Mouse (Mus musculus) liver, postnatal 0 days (tissue): ENCODE measurements around the gene Taf1d. TPM values are rescaled to one million over a fixed set of nuclear protein-coding genes. Genes with fewer than 3 reads are reported as not detected.
"Not testable (repeated sequence)": the region's sequence is repeated elsewhere in the genome, so short reads cannot be mapped to it uniquely, and the experiment has no call there.

Experiments used
- ATAC-seq: fragments of 200-750 bp; cut with Nextera tagmentation; 2 replicates; pipeline ENCODE4 v1.8.0; 2017; ENCODE audit warnings: mild to moderate bottlenecking, moderate library complexity
- DNase-seq: peaks from one replicate; pipeline ENCODE4 v3.0.0-alpha.2; 2016
- H3K27ac ChIP-seq: fragments of 300-500 bp; sonication (generic); 2 replicates; pipeline ENCODE4 v1.5.1; 2014; ENCODE audit warnings: antibody characterized with exemption, moderate library complexity, mild to moderate bottlenecking, low read depth
- H3K27me3 ChIP-seq: fragments of 300-500 bp; sonication (generic); 2 replicates; pipeline ENCODE4 v1.6.1; 2014; ENCODE audit warnings: low read length, control low read depth, mixed read lengths; ENCODE audit not compliant: insufficient read depth
- H3K36me3 ChIP-seq: fragments of 300-500 bp; sonication (generic); replicated peaks from 2 replicates; pipeline ENCODE4 v1.6.1; 2014; ENCODE audit warnings: mild to moderate bottlenecking, control low read depth, low read length, moderate library complexity, mixed read lengths; ENCODE audit not compliant: insufficient read depth
- H3K4me1 ChIP-seq: fragments of 300-500 bp; sonication (generic); 2 replicates; pipeline ENCODE4 v1.6.1; 2014; ENCODE audit warnings: antibody characterized with exemption, mild to moderate bottlenecking, control low read depth; ENCODE audit not compliant: insufficient read depth
- H3K4me2 ChIP-seq: fragments of 300-500 bp; sonication (generic); 2 replicates; pipeline ENCODE4 v1.6.1; 2014; ENCODE audit warnings: low read depth, mild to moderate bottlenecking, low read length, moderate library complexity, mixed read lengths
- H3K4me3 ChIP-seq: fragments of 300-500 bp; sonication (generic); 2 replicates; pipeline ENCODE4 v1.5.1; 2014; ENCODE audit warnings: low read depth, low read length
- H3K9ac ChIP-seq: fragments of 300-500 bp; sonication (generic); replicated peaks from 2 replicates; pipeline ENCODE4 v1.6.1; 2014; ENCODE audit warnings: mild to moderate bottlenecking, moderate library complexity
- H3K9me3 ChIP-seq: fragments of 300-500 bp; sonication (generic); 2 replicates; pipeline ENCODE4 v1.6.1; 2016; ENCODE audit warnings: mild to moderate bottlenecking, control low read depth, low read length, mixed read lengths
- CTCF ChIP-seq: sonication (generic); IDR thresholded peaks from 2 replicates; pipeline ENCODE4 v1.5.1; 2016; ENCODE audit warnings: antibody characterized with exemption, low read depth
- EP300 ChIP-seq: IDR thresholded peaks from 2 replicates; pipeline ENCODE4 v1.6.1; 2016; ENCODE audit warnings: antibody characterized with exemption, low read depth, mild to moderate bottlenecking
- WGBS: fragments of 180-500 bp; shearing (Covaris S2); extraction: QIAGEN DNeasy Blood & Tissue Kit; methylation state at CpG from one replicate; pipeline ENCODE4 v1.1.7; 2014; ENCODE audit not compliant: insufficient replicate concordance; 5-methylcytosine and 5-hydroxymethylcytosine counted together
- polyA plus RNA-seq: library from polyadenylated mRNA; unstranded; fragments of >200 nt; fragmentation: Nextera tagmentation; extraction: Ambion mirVana; gene quantifications from 2 replicates; pipeline ENCODE4 v1.2.1, GENCODE M21; 2015

Gene Taf1d
- polyA plus RNA-seq, 1 experiment from 2014 or later: 31.1 TPM

DNA sequence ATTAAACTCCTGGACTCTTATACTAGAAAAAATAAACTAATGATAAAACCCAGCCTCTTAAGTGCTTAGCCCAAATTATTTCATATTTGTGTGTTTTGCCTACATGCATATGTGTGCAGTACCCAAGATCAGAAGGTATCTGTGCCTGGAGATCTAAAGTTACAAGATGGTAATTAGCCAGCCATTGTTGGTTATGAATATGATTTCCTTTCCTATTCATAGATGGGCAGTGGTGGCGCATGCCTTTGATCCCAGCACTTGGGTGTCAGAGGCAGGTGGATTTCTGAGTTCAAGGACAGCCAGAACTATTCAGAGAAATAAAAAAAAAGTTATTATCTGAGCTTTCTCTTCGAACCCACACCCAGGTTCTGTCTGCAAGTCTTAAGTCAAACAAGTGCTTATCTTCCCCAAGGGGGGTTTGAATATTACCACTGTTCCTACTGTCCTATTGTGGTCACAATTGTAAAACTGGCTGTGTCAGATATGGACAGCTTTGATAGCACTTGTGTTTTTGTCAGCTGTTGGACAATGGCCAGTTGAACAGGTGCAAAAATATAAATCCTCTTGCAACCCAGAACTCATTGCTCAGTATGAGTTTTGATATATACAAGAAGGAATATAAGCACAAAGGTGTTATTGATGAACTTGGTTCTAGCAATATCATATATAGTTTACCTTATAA lies 6.2 kb downstream of the Taf1d start:
- peaks cover 12% of the 10 kb centered on the region for H3K4me1 ChIP-seq
- WGBS: 65% methylated on average over 2 of the region's 2 CpGs
- TF ChIP-seq CTCF (no peak), EP300 (no peak; the same call in 1 of the 2 replicates)
- H3K9ac ChIP-seq: no peak overlapping the region
- peaks cover 72% of the 10 kb centered on the region for H3K36me3 ChIP-seq
- H3K4me3 ChIP-seq: no peak overlapping the region
- no peaks in the 10 kb centered on the region for H3K27me3 ChIP-seq
- H3K4me2 ChIP-seq: no peak overlapping the region
- H3K9me3 ChIP-seq: no peaks in the 10 kb centered on the region
- no peak overlapping the region for H3K27ac ChIP-seq
- DNase-seq (no peak), ATAC-seq (peak; percentile 29; the same call in 1 of the 2 replicates)

DNA sequence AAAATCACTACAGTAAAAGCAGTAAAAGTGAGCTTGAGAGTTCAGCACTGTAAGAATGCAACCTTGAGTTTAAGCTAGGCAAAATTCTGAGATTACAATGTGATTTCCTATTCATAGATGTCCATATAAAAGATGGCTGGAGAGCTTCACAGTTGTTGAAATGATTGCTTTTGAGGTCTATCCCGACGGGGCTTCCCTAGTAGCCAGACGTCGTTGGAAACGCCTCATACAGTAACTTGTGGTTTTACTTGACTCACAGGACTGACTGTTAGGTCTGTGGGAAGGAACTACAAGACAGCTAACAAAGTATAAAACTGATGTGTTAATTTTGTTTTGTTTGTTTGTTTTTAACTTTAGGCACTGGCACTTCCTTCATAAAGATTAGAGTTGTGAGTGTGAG lies 7.6 kb downstream of the Taf1d start:
- Histone ChIP-seq H3K4me2 (no peak overlapping the region), H3K9ac (no peak overlapping the region), H3K4me3 (no peak overlapping the region), H3K27me3 (no peaks in the 10 kb centered on the region), H3K4me1 (peaks cover 6% of the 10 kb centered on the region; the same call in 1 of the 2 replicates), H3K36me3 (peaks cover 77% of the 10 kb centered on the region), H3K27ac (no peak overlapping the region), H3K9me3 (no peaks in the 10 kb centered on the region)
- no peak for DNase-seq
- TF ChIP-seq EP300: no peak
- TF ChIP-seq CTCF: no peak
- no peak for ATAC-seq
- WGBS: 75% methylated on average over 5 of the region's 5 CpGs

DNA sequence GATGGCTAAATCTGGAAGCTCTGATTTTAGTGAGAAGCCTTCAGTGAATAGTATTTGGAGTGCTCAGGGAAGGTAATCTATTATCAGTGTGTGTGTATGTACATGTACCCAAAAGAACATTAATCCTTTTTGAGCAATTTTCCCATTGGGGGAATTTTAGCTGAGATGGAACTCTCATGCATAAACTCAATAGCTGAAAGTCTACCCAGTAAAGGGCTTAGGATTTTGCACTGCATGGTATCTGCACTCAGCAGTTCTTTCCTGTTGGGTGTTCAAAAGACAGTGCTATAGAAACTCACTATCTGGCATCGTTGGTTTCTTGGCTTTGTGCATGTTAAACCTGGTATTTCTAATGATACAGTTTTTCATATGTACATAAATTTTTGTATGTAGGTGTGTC lies 8.6 kb downstream of the Taf1d start:
- H3K36me3 ChIP-seq: peaks cover 68% of the 10 kb centered on the region
- no peaks in the 10 kb centered on the region for H3K4me1 ChIP-seq
- ATAC-seq (no peak), DNase-seq (no peak)
- H3K4me2 ChIP-seq: no peak overlapping the region
- H3K4me3 ChIP-seq: no peak overlapping the region
- WGBS: 82% methylated on average over 1 of the region's 1 CpGs
- H3K9me3 ChIP-seq: no peaks in the 10 kb centered on the region
- no peak overlapping the region for H3K27ac ChIP-seq
- H3K9ac ChIP-seq: no peak overlapping the region
- TF ChIP-seq CTCF (no peak), EP300 (no peak)
- no peaks in the 10 kb centered on the region for H3K27me3 ChIP-seq

DNA sequence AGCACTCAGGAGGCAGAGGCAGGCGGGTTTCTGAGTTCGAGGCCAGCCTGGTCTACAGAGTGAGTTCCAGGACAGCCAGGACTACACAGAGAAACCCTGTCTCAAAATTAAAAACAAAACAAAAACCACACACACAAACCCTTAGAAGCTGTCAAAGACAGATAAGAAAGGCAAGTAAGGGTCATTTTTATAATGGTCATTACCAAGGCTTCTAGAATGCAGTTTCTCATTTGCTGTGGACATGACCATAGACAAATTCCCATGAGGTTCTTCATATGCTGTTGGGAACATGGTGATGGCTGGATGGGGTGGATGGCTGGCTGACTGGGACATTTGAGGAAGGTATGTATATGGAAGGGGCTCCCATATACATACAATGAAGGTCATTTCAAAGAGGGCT lies 10.3 kb downstream of the Taf1d start:
- not testable (repeated sequence) for DNase-seq, H3K4me2 ChIP-seq, H3K4me3 ChIP-seq, ATAC-seq, H3K4me1 ChIP-seq, H3K27me3 ChIP-seq, H3K9ac ChIP-seq, H3K27ac ChIP-seq, H3K9me3 ChIP-seq
- peaks cover 54% of the 10 kb centered on the region for H3K36me3 ChIP-seq
- 90% methylated on average over 1 of the region's 2 CpGs for WGBS

DNA sequence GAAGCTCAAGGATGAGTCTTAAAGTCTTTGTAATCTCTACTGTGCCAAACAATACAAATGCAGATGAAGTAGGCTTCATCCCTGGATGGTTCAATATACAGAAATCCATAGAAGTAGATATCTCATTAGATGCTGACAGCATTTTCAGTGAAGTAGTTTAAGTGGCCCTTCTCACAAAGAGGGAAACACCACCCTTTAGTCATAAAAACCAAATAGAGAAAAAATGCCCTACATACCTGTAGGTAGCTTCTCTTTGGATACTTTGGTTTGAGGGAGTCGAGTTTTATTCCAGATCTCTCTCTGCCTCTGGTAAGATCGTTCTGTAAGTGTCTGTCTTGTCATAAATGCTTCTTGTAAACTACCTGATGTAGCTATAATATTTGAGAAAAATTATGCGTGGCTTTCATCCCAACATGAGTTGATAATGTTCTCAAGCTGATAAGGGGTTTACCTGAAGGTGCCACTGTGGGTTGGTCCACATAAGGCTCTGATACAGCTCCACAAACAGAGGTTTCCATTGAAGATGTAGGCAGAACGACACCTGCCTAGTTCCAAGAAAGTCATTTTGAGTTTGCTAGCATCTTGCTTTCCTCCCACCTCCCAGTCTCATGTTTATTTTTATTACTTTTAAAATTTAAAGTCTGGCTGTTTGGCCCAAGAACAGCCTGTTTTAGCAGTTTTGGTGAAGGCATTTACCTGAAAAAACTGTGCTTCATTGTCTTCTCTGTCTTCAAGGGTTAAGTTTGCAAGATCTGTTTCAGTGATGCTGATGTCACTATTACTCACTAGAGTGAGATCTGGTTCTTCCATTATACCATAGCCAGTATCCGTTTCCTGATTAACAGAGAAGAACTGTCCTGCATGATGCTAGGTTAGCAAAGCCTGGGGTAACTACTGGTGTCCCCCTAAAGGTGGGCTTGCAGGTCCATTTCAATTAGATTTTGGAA lies 11.5 kb downstream of the Taf1d start:
- Histone ChIP-seq H3K27ac (no peak overlapping the region), H3K4me3 (no peak overlapping the region), H3K27me3 (no peaks in the 10 kb centered on the region), H3K9me3 (no peaks in the 10 kb centered on the region), H3K36me3 (peaks cover 58% of the 10 kb centered on the region), H3K4me1 (no peaks in the 10 kb centered on the region), H3K9ac (no peak overlapping the region), H3K4me2 (no peak overlapping the region)
- no peak for TF ChIP-seq CTCF
- TF ChIP-seq EP300: no peak
- ATAC-seq (0 out of 2 replicates have a peak, but pooled peaks have one; percentile 27), DNase-seq (no peak)
- WGBS: 55% methylated on average over 5 of the region's 5 CpGs

DNA sequence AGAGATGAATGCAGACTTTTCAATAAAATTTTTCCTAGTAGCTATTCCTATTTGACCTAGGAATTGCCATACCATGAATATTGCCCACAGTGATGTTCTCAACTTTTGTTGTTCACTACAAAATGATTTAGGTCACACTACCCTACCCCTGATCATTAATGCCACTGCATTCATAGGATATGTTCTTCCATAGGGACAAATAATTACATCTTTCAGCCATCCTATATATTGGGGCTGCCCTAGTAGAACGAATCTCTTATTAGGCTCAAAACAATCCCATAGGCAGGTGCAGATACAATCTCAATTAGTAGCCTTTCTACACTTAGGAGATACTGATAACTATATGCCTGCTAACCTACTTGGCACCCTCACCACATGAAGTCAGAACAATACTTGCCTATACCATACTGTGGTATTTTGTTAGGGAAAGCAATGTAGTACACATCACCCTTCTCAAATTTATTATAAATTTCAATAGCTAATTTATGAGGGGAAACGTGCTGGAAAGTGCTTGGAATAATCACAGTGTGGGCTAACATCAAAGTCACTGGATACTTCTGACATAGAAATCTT lies 12.2 kb downstream of the Taf1d start:
- ATAC-seq (no peak), DNase-seq (no peak)
- TF ChIP-seq EP300: no peak
- no peak overlapping the region for H3K27ac ChIP-seq
- no peaks in the 10 kb centered on the region for H3K4me1 ChIP-seq
- H3K4me2 ChIP-seq: no peak overlapping the region
- WGBS: 75% methylated on average over 2 of the region's 2 CpGs
- H3K36me3 ChIP-seq: peaks cover 60% of the 10 kb centered on the region
- no peaks in the 10 kb centered on the region for H3K9me3 ChIP-seq
- H3K4me3 ChIP-seq: no peak overlapping the region
- H3K27me3 ChIP-seq: no peaks in the 10 kb centered on the region
- H3K9ac ChIP-seq: no peak overlapping the region
